Comparison of ENCODE assay signal across 36 mouse cellular contexts in genomic region chr14:101776296-101777128, GRCm38 (mm10). TPM values are rescaled to one million over a fixed set of nuclear protein-coding genes. Genes with fewer than 3 reads are reported as not detected.
DNase-seq lines count a peak whose midpoint lies in the region; ATAC-seq and TF ChIP-seq lines count a peak whose summit lies in the region.
"Had no signal": no experiment of that assay in that cellular context is flagged by ENCODE, and none has a peak within 500 bp of the region (broad histone marks: within the 10 kb centered on the region; RNA-seq: fewer than 3 reads in every experiment).

No protein-coding gene starts in this region.

- no peaks in the 10 kb centered on the region for H3K36me3 ChIP-seq in hindbrain, postnatal 0 days (ENCODE audit: insufficient read depth, low read length)
- H3K36me3 ChIP-seq in hindbrain, embryonic 12.5 days, result no peaks in the 10 kb centered on the region
- H3K36me3 ChIP-seq in midbrain, embryonic 14.5 days (ENCODE audit: control insufficient read depth, insufficient read depth, low read length), result no peaks in the 10 kb centered on the region
- no peaks in the 10 kb centered on the region for H3K36me3 ChIP-seq in midbrain, embryonic 10.5 days
- no peaks in the 10 kb centered on the region for H3K36me3 ChIP-seq in liver, embryonic 12.5 days
- H3K36me3 ChIP-seq: embryonic facial prominence, embryonic 10.5 days; embryonic facial prominence, embryonic 15.5 days; hindbrain, embryonic 13.5 days; liver, embryonic 15.5 days; midbrain, embryonic 15.5 days; neural tube, embryonic 12.5 days had no signal

- 18% methylated on average over 4 of the region's 4 CpGs for WGBS in hindbrain, postnatal 0 days
- 13% methylated on average over 4 of the region's 4 CpGs for WGBS in hindbrain, embryonic 12.5 days
- WGBS in midbrain, embryonic 14.5 days, result 13% methylated on average over 4 of the region's 4 CpGs
- 8% methylated on average over 4 of the region's 4 CpGs for WGBS in midbrain, embryonic 10.5 days
- 23% methylated on average over 4 of the region's 4 CpGs for WGBS in liver, embryonic 12.5 days (ENCODE audit: insufficient replicate concordance)

- no peak overlapping the region for H3K9ac ChIP-seq in hindbrain, postnatal 0 days (replicated peaks; ENCODE audit: low read length)
- H3K9ac ChIP-seq in hindbrain, embryonic 12.5 days, result no peak overlapping the region
- H3K9ac ChIP-seq in midbrain, embryonic 14.5 days (replicated peaks; ENCODE audit: low read length), result no peak overlapping the region
- no peak overlapping the region for H3K9ac ChIP-seq in liver, embryonic 12.5 days
- H3K9ac ChIP-seq: embryonic facial prominence, embryonic 15.5 days; hindbrain, embryonic 13.5 days; liver, embryonic 15.5 days; lung, embryonic 14.5 days; midbrain, embryonic 15.5 days; neural tube, embryonic 12.5 days had no signal

- no peak overlapping the region for H3K27ac ChIP-seq in hindbrain, postnatal 0 days
- H3K27ac ChIP-seq in hindbrain, embryonic 12.5 days, result no peak overlapping the region
- H3K27ac ChIP-seq in midbrain, embryonic 14.5 days (replicated peaks; ENCODE audit: low read depth, low read length), result no peak overlapping the region
- H3K27ac ChIP-seq in midbrain, embryonic 10.5 days (replicated peaks), result no peak overlapping the region
- no peak overlapping the region for H3K27ac ChIP-seq in liver, embryonic 12.5 days
- H3K27ac ChIP-seq: embryonic facial prominence, embryonic 10.5 days; embryonic facial prominence, embryonic 15.5 days; gastrocnemius, adult 2 months; hindbrain, embryonic 13.5 days; liver, embryonic 15.5 days; midbrain, embryonic 15.5 days; neural tube, embryonic 12.5 days; stomach, postnatal 0 days had no signal

- 0 out of 2 replicates have a peak, but pooled peaks have one; percentile 8 for TF ChIP-seq CTCF in hindbrain, postnatal 0 days (IDR thresholded peaks at IDR 0.05; ENCODE audit: low read depth)

- DNase-seq in hindbrain, postnatal 0 days (ENCODE audit: low spot score), result no peak
- peak; percentile 29 for DNase-seq in midbrain, embryonic 14.5 days
- DNase-seq in midbrain, embryonic 10.5 days (ENCODE audit: low spot score), result no peak
- peak; percentile 59 for DNase-seq in NIH3T3 (ENCODE audit: low read depth)
- no peak for DNase-seq in layer of hippocampus, postnatal 14 days (ENCODE audit: low spot score in 2 of 2)
- DNase-seq: adrenal gland, adult 2 months; cerebellum, adult 8-10 months; cerebellum, postnatal 25 days; gastrocnemius, adult 2 months; gastrocnemius, postnatal 36 days; heart, adult 18-20 months; heart, postnatal 36 days; kidney, postnatal 36 days; liver; lung, embryonic 14.5 days; lung, postnatal 14 days; right cerebral cortex, postnatal 4 days; thymus, adult 18-20 months; thymus, postnatal 25 days had no signal

- no peak for ATAC-seq in hindbrain, postnatal 0 days
- ATAC-seq in hindbrain, embryonic 12.5 days (ENCODE audit: low FRiP score), result no peak
- no peak for ATAC-seq in midbrain, embryonic 14.5 days (ENCODE audit: low FRiP score, low TSS enrichment)
- ATAC-seq in liver, embryonic 12.5 days, result no peak
- ATAC-seq: activated CD4-positive, CD25-positive, alpha-beta regulatory T cell, adult 4 months; intestine, postnatal 0 days; midbrain, embryonic 15.5 days had no signal

- no peaks in the 10 kb centered on the region for H3K27me3 ChIP-seq in hindbrain, postnatal 0 days (ENCODE audit: insufficient read depth, low read length)
- H3K27me3 ChIP-seq in hindbrain, embryonic 12.5 days, result no peaks in the 10 kb centered on the region
- no peaks in the 10 kb centered on the region for H3K27me3 ChIP-seq in midbrain, embryonic 14.5 days (ENCODE audit: control insufficient read depth, insufficient read depth, low read length)
- H3K27me3 ChIP-seq in midbrain, embryonic 10.5 days (ENCODE audit: low read depth, poor library complexity, severe bottlenecking), result no peaks in the 10 kb centered on the region
- H3K27me3 ChIP-seq in liver, embryonic 12.5 days (replicated peaks), result no peaks in the 10 kb centered on the region
- H3K27me3 ChIP-seq: CH12.LX; embryonic facial prominence, embryonic 15.5 days; hindbrain, embryonic 13.5 days; liver, embryonic 15.5 days; midbrain, embryonic 15.5 days; neural tube, embryonic 12.5 days had no signal

- H3K4me1 ChIP-seq in hindbrain, postnatal 0 days (ENCODE audit: insufficient read depth, low read length), result no peaks in the 10 kb centered on the region
- 0 out of 2 replicates have a peak, but pooled peaks cover 4% of the 10 kb centered on the region for H3K4me1 ChIP-seq in hindbrain, embryonic 12.5 days
- H3K4me1 ChIP-seq in midbrain, embryonic 14.5 days (ENCODE audit: control insufficient read depth, insufficient read depth, low read length), result peaks cover 5% of the 10 kb centered on the region; the same call in 1 of the 2 replicates
- H3K4me1 ChIP-seq in midbrain, embryonic 10.5 days, result peaks cover 6% of the 10 kb centered on the region; the same call in 1 of the 2 replicates
- no peaks in the 10 kb centered on the region for H3K4me1 ChIP-seq in liver, embryonic 12.5 days
- H3K4me1 ChIP-seq: embryonic facial prominence, embryonic 10.5 days; embryonic facial prominence, embryonic 15.5 days; hindbrain, embryonic 13.5 days; liver, embryonic 15.5 days; midbrain, embryonic 15.5 days; neural tube, embryonic 12.5 days had no signal

- H3K9me3 ChIP-seq in hindbrain, postnatal 0 days (ENCODE audit: low read length), result no peaks in the 10 kb centered on the region
- H3K9me3 ChIP-seq in hindbrain, embryonic 12.5 days (replicated peaks), result no peaks in the 10 kb centered on the region
- H3K9me3 ChIP-seq in midbrain, embryonic 14.5 days (ENCODE audit: control insufficient read depth, low read length), result no peaks in the 10 kb centered on the region
- H3K9me3 ChIP-seq in midbrain, embryonic 10.5 days (replicated peaks), result no peaks in the 10 kb centered on the region
- no peaks in the 10 kb centered on the region for H3K9me3 ChIP-seq in liver, embryonic 12.5 days (replicated peaks)
- H3K9me3 ChIP-seq: embryonic facial prominence, embryonic 10.5 days; embryonic facial prominence, embryonic 15.5 days; hindbrain, embryonic 13.5 days; liver, embryonic 15.5 days; midbrain, embryonic 15.5 days; neural tube, embryonic 12.5 days had no signal

- H3K4me2 ChIP-seq in hindbrain, postnatal 0 days (ENCODE audit: low read depth, low read length), result no peak overlapping the region
- no peak overlapping the region for H3K4me2 ChIP-seq in hindbrain, embryonic 12.5 days (replicated peaks)
- H3K4me2 ChIP-seq in midbrain, embryonic 14.5 days (ENCODE audit: low read length), result no peak overlapping the region
- H3K4me2 ChIP-seq in liver, embryonic 12.5 days, result no peak overlapping the region
- H3K4me2 ChIP-seq: embryonic facial prominence, embryonic 15.5 days; heart, embryonic 11.5 days; hindbrain, embryonic 13.5 days; liver, embryonic 15.5 days; lung, embryonic 14.5 days; midbrain, embryonic 15.5 days; neural tube, embryonic 12.5 days had no signal

- no peak overlapping the region for H3K4me3 ChIP-seq in hindbrain, postnatal 0 days (ENCODE audit: low read length)
- no peak overlapping the region for H3K4me3 ChIP-seq in hindbrain, embryonic 12.5 days
- H3K4me3 ChIP-seq in midbrain, embryonic 14.5 days (replicated peaks; ENCODE audit: low read depth, low read length), result no peak overlapping the region
- no peak overlapping the region for H3K4me3 ChIP-seq in midbrain, embryonic 10.5 days
- H3K4me3 ChIP-seq in liver, embryonic 12.5 days, result no peak overlapping the region
- H3K4me3 ChIP-seq: embryonic facial prominence, embryonic 10.5 days; embryonic facial prominence, embryonic 15.5 days; gastrocnemius, adult 2 months; hindbrain, embryonic 13.5 days; liver, embryonic 15.5 days; midbrain, embryonic 15.5 days; myocyte; neural tube, embryonic 12.5 days had no signal

RNA-seq across cellular contexts. Expression of gene Lmo7, which starts 46.8 kb away (rescaled TPM):
- total RNA-seq in hindbrain, postnatal 0 days (2014; rRNA removed), result 2.9 and 10.6 TPM in 2 replicates
- polyA plus RNA-seq in hindbrain, postnatal 0 days (2015; fragmentation: Nextera tagmentation; extraction: Ambion mirVana), result 2.3 TPM in 2 replicates
- polyA plus RNA-seq in hindbrain, embryonic 12.5 days (2016; fragmentation: Nextera tagmentation; extraction: Ambion mirVana), result 4.2 and 4.5 TPM in 2 replicates
- 1.2 and 1.7 TPM in 2 replicates for polyA plus RNA-seq in midbrain, embryonic 14.5 days (2014; fragmentation: Nextera tagmentation; extraction: Ambion mirVana)
- polyA plus RNA-seq in midbrain, embryonic 10.5 days (2016; fragmentation: Nextera tagmentation; extraction: Ambion mirVana), result 1.7 and 1.8 TPM in 2 replicates
- 3.1 and 3.3 TPM in 2 replicates for polyA plus RNA-seq in liver, embryonic 12.5 days (2016; fragmentation: Nextera tagmentation; extraction: Ambion mirVana)
- 100 to 1,000 TPM; 113 to 131 TPM for total RNA-seq in layer of hippocampus, postnatal 14 days (2021)

RNA-seq across cellular contexts. Expression of gene Gm9922, which starts 46.9 kb away (rescaled TPM):
- not detected in 2 replicates for total RNA-seq in hindbrain, postnatal 0 days (2014; rRNA removed)
- polyA plus RNA-seq in hindbrain, postnatal 0 days (2015; fragmentation: Nextera tagmentation; extraction: Ambion mirVana), result 0.51 and 0.97 TPM in 2 replicates
- 0.85 and 2.3 TPM in 2 replicates for polyA plus RNA-seq in hindbrain, embryonic 12.5 days (2016; fragmentation: Nextera tagmentation; extraction: Ambion mirVana)
- polyA plus RNA-seq in midbrain, embryonic 14.5 days (2014; fragmentation: Nextera tagmentation; extraction: Ambion mirVana), result not detected in 2 replicates
- polyA plus RNA-seq in midbrain, embryonic 10.5 days (2016; fragmentation: Nextera tagmentation; extraction: Ambion mirVana), result 1.1 TPM in 1 of 2 replicates, not detected in the other
- not detected in 2 replicates for polyA plus RNA-seq in liver, embryonic 12.5 days (2016; fragmentation: Nextera tagmentation; extraction: Ambion mirVana)
- not detected for total RNA-seq in layer of hippocampus, postnatal 14 days (2021)
- total RNA-seq: gastrocnemius, adult 2 months; gastrocnemius, postnatal 36 days; left cerebral cortex, adult 18-20 months; left cerebral cortex, postnatal 14 days; megakaryocyte progenitor cell, adult 5-6 weeks had no signal
- polyA plus RNA-seq: activated CD4-positive, CD25-positive, alpha-beta regulatory T cell, adult 4 months; hindbrain, embryonic 13.5 days; liver, embryonic 15.5 days; midbrain, embryonic 15.5 days had no signal

Comparison
In these comparisons a context has a peak if more than half of its experiments do, and no peak if none do; other contexts are left out.
1. DNase-seq: peak in midbrain, embryonic 14.5 days (single experiment) and NIH3T3 (single experiment); none in hindbrain, postnatal 0 days (single experiment), midbrain, embryonic 10.5 days (single experiment) and layer of hippocampus, postnatal 14 days (0 of 2).